Mouse (Mus musculus): ENCODE results near the gene Mef2b. TPM values are rescaled to one million over a fixed set of nuclear protein-coding genes. Genes with fewer than 3 reads are reported as not detected.
A peak's percentile ranks its signal among the peaks of the same experiment; 100 is the strongest.

Gene Mef2b
- polyA plus RNA-seq, 1 experiment from 2014 or later = 0.10 TPM

DNA sequence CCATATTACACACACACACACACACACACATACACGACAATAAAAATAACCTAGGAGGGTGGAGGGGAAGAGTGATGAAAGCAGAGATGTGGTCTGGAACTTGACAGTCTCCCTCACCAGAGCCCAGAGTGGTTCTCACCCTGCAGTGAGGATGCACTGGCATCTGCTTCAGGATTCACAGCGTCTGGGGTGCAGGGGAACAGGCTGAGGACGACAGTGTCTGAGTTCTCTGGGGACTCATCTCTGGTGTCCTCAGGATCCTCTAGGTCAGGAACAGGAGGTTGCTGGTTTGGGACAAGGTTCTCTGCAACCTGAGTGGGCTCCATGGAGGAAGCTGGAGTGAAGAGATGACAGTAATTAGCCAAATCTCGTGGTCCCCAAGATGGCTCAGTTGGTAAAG lies 1.6 kb upstream of the Mef2b start:
- peaks cover 2% of the 10 kb centered on the region; the same call in 1 of the 2 replicates for H3K4me1 ChIP-seq (replicated peaks; ENCODE audit: control insufficient read depth, insufficient read depth)
- H3K9me3 ChIP-seq (ENCODE audit: control insufficient read depth, low read length) = no peaks in the 10 kb centered on the region
- H3K27ac ChIP-seq (replicated peaks) = no peak overlapping the region
- TF ChIP-seq EP300 (optimal IDR thresholded peaks at IDR 0.05) = no peak
- no peak for TF ChIP-seq CTCF (IDR thresholded peaks at IDR 0.05; ENCODE audit: low read depth)
- no peaks in the 10 kb centered on the region for H3K27me3 ChIP-seq (ENCODE audit: control insufficient read depth, insufficient read depth, low read length)
- WGBS = 74% methylated on average over 4 of the region's 4 CpGs
- no peak for ATAC-seq (ENCODE audit: low FRiP score, low TSS enrichment)
- H3K9ac ChIP-seq (ENCODE audit: low read length) = no peak overlapping the region
- no peak overlapping the region for H3K4me3 ChIP-seq (ENCODE audit: low read depth, low read length)
- DNase-seq (ENCODE audit: low spot score) = no peak
- peaks cover 8% of the 10 kb centered on the region for H3K36me3 ChIP-seq (ENCODE audit: control insufficient read depth, insufficient read depth, low read length)
- peak overlapping the region; percentile 60 for H3K4me2 ChIP-seq (replicated peaks; ENCODE audit: low read depth)

DNA sequence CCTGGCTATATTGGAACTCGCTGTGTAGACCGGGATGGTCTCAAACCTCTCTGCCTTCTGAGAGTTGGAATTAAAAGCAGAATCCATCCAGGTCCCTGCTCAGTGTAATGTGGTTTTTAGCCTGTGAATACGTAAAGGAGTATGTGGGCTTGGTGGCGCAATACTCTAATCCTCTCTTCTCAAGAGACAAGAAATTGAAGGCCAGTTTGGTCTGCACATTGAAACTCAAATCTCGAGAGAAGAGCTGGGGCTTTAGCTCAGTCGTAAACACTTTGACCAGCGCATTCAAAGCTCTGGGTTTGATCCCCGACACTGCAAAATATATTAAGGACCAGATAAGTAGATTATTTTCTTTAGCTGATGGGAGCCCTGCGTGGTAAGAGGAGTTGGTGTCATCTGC lies 470 bp downstream of the Mef2b start:
- Histone ChIP-seq H3K4me3 (ENCODE audit: low read depth, low read length) (peak overlapping the region; percentile 59), H3K9me3 (ENCODE audit: control insufficient read depth, low read length) (no peaks in the 10 kb centered on the region), H3K4me2 (replicated peaks; ENCODE audit: low read depth) (peak overlapping the region; percentile 61), H3K27ac (replicated peaks) (peak overlapping the region; percentile 86), H3K4me1 (replicated peaks; ENCODE audit: control insufficient read depth, insufficient read depth) (peaks cover 2% of the 10 kb centered on the region; the same call in 1 of the 2 replicates), H3K9ac (ENCODE audit: low read length) (peak overlapping the region; percentile 68), H3K36me3 (ENCODE audit: control insufficient read depth, insufficient read depth, low read length) (peaks cover 2% of the 10 kb centered on the region; the same call in 1 of the 2 replicates), H3K27me3 (ENCODE audit: control insufficient read depth, insufficient read depth, low read length) (no peaks in the 10 kb centered on the region)
- TF ChIP-seq EP300 (optimal IDR thresholded peaks at IDR 0.05) = no peak
- no peak for TF ChIP-seq CTCF (IDR thresholded peaks at IDR 0.05; ENCODE audit: low read depth)
- WGBS = 5% methylated on average over 9 of the region's 9 CpGs
- ATAC-seq (ENCODE audit: low FRiP score, low TSS enrichment) (no peak), DNase-seq (ENCODE audit: low spot score) (no peak)

DNA sequence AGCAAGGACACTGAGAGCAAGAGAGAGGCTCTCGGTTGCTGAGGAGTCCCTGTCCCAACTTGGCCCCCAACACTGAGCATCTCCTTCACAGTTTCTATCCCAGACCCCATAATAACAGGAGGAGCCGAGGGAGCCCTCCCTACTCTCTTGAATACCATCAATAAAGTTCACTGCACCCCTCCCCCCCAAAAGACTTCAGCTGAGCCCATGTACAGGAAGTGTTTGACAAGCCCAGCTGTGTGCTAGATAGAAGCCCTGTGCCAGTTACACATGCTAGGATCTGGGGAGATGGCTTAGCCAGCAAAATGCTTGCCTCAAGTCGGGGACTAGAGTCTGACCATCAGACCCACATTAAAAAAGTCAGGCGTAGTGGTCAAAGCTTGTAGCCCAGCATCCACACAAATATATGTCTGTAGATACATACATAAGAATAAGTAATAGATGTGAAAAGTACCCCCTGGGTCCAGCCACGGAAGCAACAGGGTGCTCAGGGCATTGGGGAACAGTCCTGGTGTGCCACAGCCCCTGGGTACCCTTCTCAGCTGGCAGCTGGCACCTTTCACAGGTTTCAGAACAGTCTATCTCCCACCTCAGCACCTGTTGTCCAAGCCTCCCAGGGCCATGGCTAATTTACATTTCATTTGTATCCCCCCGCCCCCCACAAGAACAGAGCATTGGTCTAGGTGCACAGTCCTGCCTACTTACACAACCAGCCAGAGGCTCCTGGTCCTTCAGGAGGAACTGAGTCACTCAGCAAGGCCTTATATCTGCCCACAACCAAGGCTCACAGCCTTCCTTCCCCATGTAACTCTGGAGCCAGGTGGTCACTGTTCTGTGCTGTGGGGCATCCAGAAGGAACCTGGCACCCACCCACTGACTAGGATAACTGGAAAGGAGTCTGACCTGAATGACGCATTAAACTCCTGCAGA lies 8.4 kb downstream of the Mef2b start:
- H3K9ac ChIP-seq (ENCODE audit: low read length) = no peak overlapping the region
- no peak overlapping the region for H3K4me3 ChIP-seq (ENCODE audit: low read depth, low read length)
- no peak for ATAC-seq (ENCODE audit: low FRiP score, low TSS enrichment)
- H3K36me3 ChIP-seq (ENCODE audit: control insufficient read depth, insufficient read depth, low read length) = peaks cover 3% of the 10 kb centered on the region
- no peaks in the 10 kb centered on the region for H3K9me3 ChIP-seq (ENCODE audit: control insufficient read depth, low read length)
- WGBS = 79% methylated on average over 7 of the region's 7 CpGs
- no peak overlapping the region for H3K27ac ChIP-seq (replicated peaks)
- TF ChIP-seq EP300 (optimal IDR thresholded peaks at IDR 0.05) = no peak
- TF ChIP-seq CTCF (IDR thresholded peaks at IDR 0.05; ENCODE audit: low read depth) = no peak
- no peaks in the 10 kb centered on the region for H3K27me3 ChIP-seq (ENCODE audit: control insufficient read depth, insufficient read depth, low read length)
- H3K4me2 ChIP-seq (replicated peaks; ENCODE audit: low read depth) = no peak overlapping the region
- DNase-seq (ENCODE audit: low spot score) = no peak
- no peaks in the 10 kb centered on the region for H3K4me1 ChIP-seq (replicated peaks; ENCODE audit: control insufficient read depth, insufficient read depth)

DNA sequence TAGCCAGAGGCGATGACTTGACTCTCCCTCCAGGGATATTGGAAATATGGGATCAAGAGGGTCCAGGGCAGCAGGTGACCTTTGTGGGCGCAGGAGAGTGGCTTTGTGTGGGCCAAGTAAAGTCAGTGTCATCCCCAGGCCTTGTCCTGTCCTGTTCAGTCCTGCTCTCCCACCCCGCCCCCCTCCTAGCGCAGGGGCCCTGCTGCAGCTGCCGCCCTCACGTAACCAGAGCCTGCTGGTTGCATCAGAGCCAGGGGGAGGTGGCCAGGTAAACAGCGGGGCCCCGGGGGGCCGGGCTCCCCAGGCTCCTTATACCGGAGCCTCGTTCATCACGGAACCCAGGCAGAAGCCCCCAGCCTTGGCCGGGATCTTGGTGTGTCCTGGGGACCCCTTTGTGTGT lies 10.6 kb downstream of the Mef2b start:
- ATAC-seq (ENCODE audit: low FRiP score, low TSS enrichment) (no peak; the same call in 1 of the 2 replicates), DNase-seq (ENCODE audit: low spot score) (peak; percentile 35)
- no peak for TF ChIP-seq EP300 (optimal IDR thresholded peaks at IDR 0.05)
- Histone ChIP-seq H3K27ac (replicated peaks) (no peak overlapping the region), H3K9ac (ENCODE audit: low read length) (no peak overlapping the region), H3K27me3 (ENCODE audit: control insufficient read depth, insufficient read depth, low read length) (no peaks in the 10 kb centered on the region), H3K9me3 (ENCODE audit: control insufficient read depth, low read length) (no peaks in the 10 kb centered on the region), H3K4me2 (replicated peaks; ENCODE audit: low read depth) (no peak overlapping the region), H3K4me1 (replicated peaks; ENCODE audit: control insufficient read depth, insufficient read depth) (no peaks in the 10 kb centered on the region), H3K36me3 (ENCODE audit: control insufficient read depth, insufficient read depth, low read length) (peaks cover 3% of the 10 kb centered on the region), H3K4me3 (ENCODE audit: low read depth, low read length) (no peak overlapping the region)
- WGBS = 16% methylated on average over 13 of the region's 13 CpGs

DNA sequence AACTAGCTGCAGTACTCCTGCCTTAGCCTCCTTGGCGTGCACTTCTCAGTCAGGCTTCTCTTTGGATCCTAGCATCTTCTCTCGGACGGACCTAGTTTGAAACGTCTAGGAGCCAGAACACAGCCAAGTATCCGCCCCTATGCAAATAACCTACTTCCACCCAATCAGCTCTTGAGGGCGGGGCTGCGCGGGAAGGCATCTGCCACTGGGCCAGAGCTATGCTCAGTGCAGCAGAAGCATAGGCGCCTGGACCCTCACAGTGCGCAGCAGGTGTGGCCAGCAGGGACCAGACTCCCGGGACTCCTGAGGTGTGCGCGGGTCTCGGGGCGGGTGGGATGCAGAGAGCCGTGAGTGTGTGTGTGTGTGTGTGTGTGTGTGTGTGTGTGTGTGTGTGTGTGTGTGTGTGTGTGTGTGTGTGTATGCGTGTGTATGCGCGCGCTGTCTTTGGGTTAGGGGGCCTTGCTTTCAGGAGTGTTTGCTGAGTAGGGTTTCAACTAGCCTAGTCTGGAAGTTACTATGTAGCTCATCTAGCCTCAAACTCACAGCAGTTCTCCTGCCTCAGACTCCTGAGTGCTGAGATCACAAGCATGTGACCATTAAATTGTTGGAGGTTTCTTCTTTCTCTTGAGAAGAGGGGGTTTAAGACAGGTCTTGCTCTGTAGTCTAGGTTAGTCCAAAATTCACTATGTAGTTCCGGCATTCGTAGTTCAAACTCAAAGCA lies 13.2 kb downstream of the Mef2b start:
- Histone ChIP-seq H3K36me3 (ENCODE audit: control insufficient read depth, insufficient read depth, low read length) (no peaks in the 10 kb centered on the region), H3K4me2 (replicated peaks; ENCODE audit: low read depth) (peak overlapping the region; percentile 23; the same call in 1 of the 2 replicates), H3K4me3 (ENCODE audit: low read depth, low read length) (no peak overlapping the region), H3K9ac (ENCODE audit: low read length) (0 out of 2 replicates have a peak overlapping the region, but pooled peaks have one; percentile 18), H3K27me3 (ENCODE audit: control insufficient read depth, insufficient read depth, low read length) (no peaks in the 10 kb centered on the region), H3K9me3 (ENCODE audit: control insufficient read depth, low read length) (no peaks in the 10 kb centered on the region), H3K27ac (replicated peaks) (no peak overlapping the region), H3K4me1 (replicated peaks; ENCODE audit: control insufficient read depth, insufficient read depth) (no peaks in the 10 kb centered on the region)
- DNase-seq (ENCODE audit: low spot score) (peak; percentile 86), ATAC-seq (ENCODE audit: low FRiP score, low TSS enrichment) (peak; percentile 92)
- TF ChIP-seq CTCF (IDR thresholded peaks at IDR 0.05; ENCODE audit: low read depth) (no peak), EP300 (optimal IDR thresholded peaks at IDR 0.05) (no peak)
- WGBS = 14% methylated on average over 20 of the region's 22 CpGs

Measured in stomach, postnatal 0 days (tissue).